Mouse (Mus musculus): ENCODE measurements around the gene Igf2bp2.

GRCm38 (mm10) chr16:22015569-22015968 lies 147.5 kb downstream of the Igf2bp2 start:
- TF ChIP-seq CTCF (IDR thresholded peaks at IDR 0.05; ENCODE audit: low read depth, low read length), result no peak
- no peak for TF ChIP-seq POLR2A (IDR thresholded peaks at IDR 0.05; ENCODE audit: insufficient read depth, low read length)

Data from ES-Bruce4 (cell line).